Comparison of ENCODE assay signal across 8 mouse cellular contexts in genomic region chr16:71247516-71248139, GRCm38 (mm10).
DNase-seq lines count a peak whose midpoint lies in the region; ATAC-seq lines count a peak whose summit lies in the region.

No protein-coding gene starts in this region.

- H3K27me3 ChIP-seq in midbrain, embryonic 13.5 days, result no peaks in the 10 kb centered on the region

- WGBS in midbrain, embryonic 13.5 days, result 36% methylated on average over 9 of the region's 9 CpGs

- no peaks in the 10 kb centered on the region; the same call in 1 of the 2 replicates for H3K4me1 ChIP-seq in midbrain, embryonic 13.5 days (replicated peaks)

- no peak overlapping the region for H3K4me2 ChIP-seq in midbrain, embryonic 13.5 days (replicated peaks)

- no peaks in the 10 kb centered on the region for H3K36me3 ChIP-seq in midbrain, embryonic 13.5 days

- H3K27ac ChIP-seq in midbrain, embryonic 13.5 days, result no peak overlapping the region

- H3K9ac ChIP-seq in midbrain, embryonic 13.5 days (replicated peaks), result no peak overlapping the region

- ATAC-seq in midbrain, embryonic 13.5 days, result peak; percentile 83; the same call in 1 of the 2 replicates

- H3K4me3 ChIP-seq in midbrain, embryonic 13.5 days (replicated peaks), result no peak overlapping the region

- DNase-seq in heart, adult 8-10 months (ENCODE audit: low spot score), result peak; percentile 3
- no peak for DNase-seq in heart, adult 11 months
- peak; percentile 55 for DNase-seq in Muller cell, postnatal 12 days (ENCODE audit: inconsistent ontology term)
- DNase-seq in cerebellum, postnatal 25 days, result peak; percentile 58 to 78
- peak; percentile 67 to 87 for DNase-seq in frontal cortex, postnatal 36 days (ENCODE audit: low spot score in 2 of 2)
- DNase-seq in layer of hippocampus, postnatal 25 days (ENCODE audit: extremely low spot score in 1 of 2, low spot score in 1 of 2), result peak; percentile 69 to 93
- peak; percentile 7 for DNase-seq in thymus, postnatal 14 days

- no peaks in the 10 kb centered on the region for H3K9me3 ChIP-seq in midbrain, embryonic 13.5 days
